Mouse (Mus musculus): ENCODE measurements around the gene D10Wsu102e.
"Not testable (repeated sequence)": the region's sequence is repeated elsewhere in the genome, so short reads cannot be mapped to it uniquely, and the experiment has no call there.

D10Wsu102e gene

GRCm38 (mm10) chr10:83384456-83385215 is 24.6 kb downstream of the D10Wsu102e start:
- no peak for DNase-seq (ENCODE audit: low read depth, low spot score)

- no peak for DNase-seq (ENCODE audit: low read depth, low spot score)
Observed at GRCm38 (mm10) chr10:83385330-83385910, 25.4 kb downstream of the D10Wsu102e start.

GRCm38 (mm10) chr10:83397336-83397735 is 37.3 kb downstream of the D10Wsu102e start:
- no peak for DNase-seq (ENCODE audit: low read depth, low spot score)

GRCm38 (mm10) chr10:83400896-83401295 is 40.9 kb downstream of the D10Wsu102e start:
- not testable (repeated sequence) for DNase-seq (ENCODE audit: low read depth, low spot score)

- DNase-seq (ENCODE audit: low read depth, low spot score), result no peak
Observed at GRCm38 (mm10) chr10:83405031-83405430, 45.0 kb downstream of the D10Wsu102e start.

- DNase-seq (ENCODE audit: low read depth, low spot score), result no peak
Observed at GRCm38 (mm10) chr10:83405711-83406110, 45.7 kb downstream of the D10Wsu102e start.

- no peak for DNase-seq (ENCODE audit: low read depth, low spot score)
Observed at GRCm38 (mm10) chr10:83407141-83407540, 47.1 kb downstream of the D10Wsu102e start.

- not testable (repeated sequence) for DNase-seq (ENCODE audit: low read depth, low spot score)
Observed at GRCm38 (mm10) chr10:83418466-83418865, 58.4 kb downstream of the D10Wsu102e start.

- no peak for DNase-seq (ENCODE audit: low read depth, low spot score)
Observed at GRCm38 (mm10) chr10:83448582-83448981, 88.6 kb downstream of the D10Wsu102e start.

GRCm38 (mm10) chr10:83457531-83457930 is 97.5 kb downstream of the D10Wsu102e start:
- DNase-seq (ENCODE audit: low read depth, low spot score), result no peak

- no peak for DNase-seq (ENCODE audit: low read depth, low spot score)
Observed at GRCm38 (mm10) chr10:83475226-83475625, 115.2 kb downstream of the D10Wsu102e start.

GRCm38 (mm10) chr10:83477286-83477685 is 117.3 kb downstream of the D10Wsu102e start:
- DNase-seq (ENCODE audit: low read depth, low spot score), result no peak

- no peak for DNase-seq (ENCODE audit: low read depth, low spot score)
Observed at GRCm38 (mm10) chr10:83490506-83490905, 130.5 kb downstream of the D10Wsu102e start.

- DNase-seq (ENCODE audit: low read depth, low spot score), result no peak
Observed at GRCm38 (mm10) chr10:83497321-83497720, 137.3 kb downstream of the D10Wsu102e start.

- peak; percentile 61 for DNase-seq (ENCODE audit: low read depth, low spot score)
Observed at GRCm38 (mm10) chr10:83508962-83509660, 149.1 kb downstream of the D10Wsu102e start.

GRCm38 (mm10) chr10:83511304-83511703 is 151.3 kb downstream of the D10Wsu102e start:
- no peak for DNase-seq (ENCODE audit: low read depth, low spot score)

GRCm38 (mm10) chr10:83513736-83514135 is 153.7 kb downstream of the D10Wsu102e start:
- DNase-seq (ENCODE audit: low read depth, low spot score), result no peak

- DNase-seq (ENCODE audit: low read depth, low spot score), result peak; percentile 30
Observed at GRCm38 (mm10) chr10:83520990-83521389, 161.0 kb downstream of the D10Wsu102e start.

GRCm38 (mm10) chr10:83524238-83524637 is 164.2 kb downstream of the D10Wsu102e start:
- DNase-seq (ENCODE audit: low read depth, low spot score), result not testable (repeated sequence)

GRCm38 (mm10) chr10:83530384-83530967 is 170.5 kb downstream of the D10Wsu102e start:
- no peak for DNase-seq (ENCODE audit: low read depth, low spot score)

GRCm38 (mm10) chr10:83533258-83533909 is 173.4 kb downstream of the D10Wsu102e start:
- DNase-seq (ENCODE audit: low read depth, low spot score), result peak; percentile 7

GRCm38 (mm10) chr10:83533910-83534283 is 173.9 kb downstream of the D10Wsu102e start, which contains the start of gene Aldh1l2:
TSS of gene Aldh1l2 (minus strand) at chr10:83534140.
- peak; percentile 67 for DNase-seq (ENCODE audit: low read depth, low spot score)
